Mouse (Mus musculus): ENCODE results near the gene Dlg2.

The Dlg2 gene

DNA sequence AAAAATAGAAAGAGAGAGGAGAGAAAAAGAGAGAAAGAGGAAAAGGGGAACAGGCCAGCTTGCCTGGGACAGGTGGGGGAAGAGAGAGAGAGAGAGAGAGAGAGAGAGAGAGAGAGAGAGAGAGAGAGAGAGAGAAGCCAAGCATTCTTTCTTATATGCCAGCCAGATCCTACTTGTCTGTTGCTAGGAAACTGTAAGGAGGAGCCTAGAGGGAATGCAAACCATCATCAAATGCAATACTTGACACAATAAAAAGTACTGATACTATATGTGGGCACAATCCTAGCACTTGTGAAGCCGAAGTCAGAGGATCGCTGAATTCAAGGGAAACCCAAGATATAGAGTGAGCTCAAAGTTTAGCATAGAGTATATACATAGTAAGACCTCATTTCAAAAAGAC is 711.7 kb downstream of the Dlg2 start:
- in situ Hi-C loops (cut with MboI; ENCODE audit: low pct_unique_long_range_greater_than_20kb in 1 of 2, low sequenced_read_pairs in 2 of 2, unreplicated experiment in 1 of 2) = no loop called here

DNA sequence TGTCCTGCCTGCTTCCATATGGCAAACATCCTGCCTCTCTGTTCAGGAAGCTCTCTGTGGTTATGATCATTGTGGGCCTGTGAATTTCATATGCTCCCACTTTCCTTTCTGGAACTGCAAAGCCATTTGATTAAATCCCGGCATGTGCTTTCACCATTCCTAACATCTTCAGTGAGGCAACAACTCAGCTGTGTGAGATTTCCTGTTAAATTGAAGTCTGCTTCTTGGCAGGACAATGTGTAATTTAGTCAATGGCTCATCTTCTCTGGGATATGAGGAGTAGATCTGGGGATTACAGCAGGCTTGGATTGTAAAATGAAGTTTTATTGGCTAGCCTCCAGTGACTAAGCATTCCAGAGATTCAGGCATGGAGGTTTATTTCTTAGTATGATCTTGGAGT is 722.9 kb downstream of the Dlg2 start:
- in situ Hi-C loops (cut with MboI; ENCODE audit: low pct_unique_long_range_greater_than_20kb in 1 of 2, low sequenced_read_pairs in 2 of 2, unreplicated experiment in 1 of 2) = no loop called here

DNA sequence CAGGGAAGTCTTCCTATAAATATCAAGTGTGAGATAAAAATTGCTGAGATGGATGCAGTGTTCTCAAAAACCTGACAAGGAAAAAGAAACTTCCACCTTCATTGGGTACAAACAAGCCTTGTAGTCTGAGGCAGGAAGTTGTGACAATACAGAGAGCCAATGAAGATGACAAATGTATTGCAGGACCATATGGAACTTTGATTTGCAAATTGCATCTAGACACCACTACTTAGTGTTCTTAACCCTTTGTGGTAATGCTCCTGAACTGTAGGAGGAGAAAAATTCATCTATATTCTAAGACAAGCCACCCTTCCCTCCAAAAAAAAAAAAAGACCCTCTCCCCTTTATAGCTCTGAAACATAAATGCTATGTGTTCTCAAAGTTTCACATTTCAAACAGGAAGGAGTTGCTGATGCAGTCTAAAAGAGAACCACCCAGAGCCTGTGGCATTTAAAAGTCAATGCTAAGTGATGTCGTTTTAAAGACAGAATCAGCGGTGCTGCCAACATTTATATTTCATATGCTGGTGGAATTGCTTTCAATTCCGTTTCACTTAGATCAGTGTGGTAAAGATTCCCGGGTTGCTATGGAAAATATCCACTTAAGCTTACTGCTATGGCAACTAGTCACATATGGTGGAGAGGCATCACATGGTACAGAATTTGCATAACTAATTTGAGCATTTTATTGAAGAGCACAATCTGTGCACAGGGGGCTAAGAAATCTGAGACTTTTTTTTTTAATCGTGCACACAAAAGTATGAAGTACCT is 731.8 kb downstream of the Dlg2 start:
- in situ Hi-C loops (cut with MboI; ENCODE audit: low pct_unique_long_range_greater_than_20kb in 1 of 2, low sequenced_read_pairs in 2 of 2, unreplicated experiment in 1 of 2) = no loop called here

DNA sequence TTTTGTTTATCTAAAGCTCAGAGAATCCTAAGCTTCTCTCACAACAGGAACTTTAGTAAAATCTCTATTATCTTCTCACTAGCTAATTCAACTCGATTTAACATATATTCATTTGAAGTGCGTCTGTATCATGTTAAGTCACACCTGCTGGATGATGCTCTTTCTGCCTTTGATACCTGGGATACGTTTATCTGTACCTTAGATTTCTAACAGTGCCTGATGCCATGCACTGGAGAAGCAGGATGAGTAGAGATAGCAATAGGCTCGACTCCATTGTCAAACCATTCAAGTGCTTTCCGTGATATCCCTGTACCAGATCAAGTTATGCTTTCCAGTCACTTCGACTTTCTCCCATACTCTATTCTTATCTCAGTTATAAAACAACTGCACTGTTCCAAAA is 732.5 kb downstream of the Dlg2 start:
- in situ Hi-C loops (cut with MboI; ENCODE audit: low pct_unique_long_range_greater_than_20kb in 1 of 2, low sequenced_read_pairs in 2 of 2, unreplicated experiment in 1 of 2) = no loop called here

DNA sequence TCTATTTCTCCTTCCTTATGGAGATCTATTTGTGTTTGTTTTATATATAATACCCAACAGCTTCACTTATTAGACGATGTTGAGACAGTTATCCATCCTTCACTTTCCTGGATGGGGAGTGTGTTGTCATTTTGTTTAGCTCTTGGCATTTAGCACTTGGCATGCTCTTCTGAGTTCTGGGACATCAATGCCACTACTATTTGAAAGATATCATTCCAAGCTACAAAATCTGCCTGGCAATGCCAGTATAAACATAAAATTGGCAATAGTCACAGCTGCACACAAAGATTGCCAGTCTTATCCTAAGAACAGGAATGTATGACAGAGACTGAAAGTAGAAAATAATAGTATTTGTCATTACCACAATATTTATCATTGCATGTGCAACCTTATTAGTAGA is 735.8 kb downstream of the Dlg2 start:
- in situ Hi-C loops (cut with MboI; ENCODE audit: low pct_unique_long_range_greater_than_20kb in 1 of 2, low sequenced_read_pairs in 2 of 2, unreplicated experiment in 1 of 2) = no loop called here

DNA sequence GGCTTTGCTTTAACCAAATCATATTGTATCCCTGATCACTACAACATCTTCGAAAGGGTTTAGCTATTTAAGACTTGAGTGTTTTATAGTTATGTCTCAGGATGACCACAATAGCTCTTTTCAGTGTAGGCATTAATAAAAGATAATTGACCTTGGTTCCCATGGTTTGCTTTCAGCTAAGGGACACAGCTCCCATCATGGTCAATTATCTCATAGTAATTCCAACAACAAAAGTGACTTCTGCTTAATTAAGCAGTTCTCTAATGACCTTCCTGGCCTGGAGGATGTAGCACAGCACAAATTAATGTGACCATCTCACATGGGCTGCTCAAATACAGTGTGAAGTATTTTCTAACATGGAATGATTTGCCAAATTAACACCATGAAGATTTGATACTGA is 738.4 kb downstream of the Dlg2 start:
- in situ Hi-C loops (cut with MboI; ENCODE audit: low pct_unique_long_range_greater_than_20kb in 1 of 2, low sequenced_read_pairs in 2 of 2, unreplicated experiment in 1 of 2) = no loop called here

DNA sequence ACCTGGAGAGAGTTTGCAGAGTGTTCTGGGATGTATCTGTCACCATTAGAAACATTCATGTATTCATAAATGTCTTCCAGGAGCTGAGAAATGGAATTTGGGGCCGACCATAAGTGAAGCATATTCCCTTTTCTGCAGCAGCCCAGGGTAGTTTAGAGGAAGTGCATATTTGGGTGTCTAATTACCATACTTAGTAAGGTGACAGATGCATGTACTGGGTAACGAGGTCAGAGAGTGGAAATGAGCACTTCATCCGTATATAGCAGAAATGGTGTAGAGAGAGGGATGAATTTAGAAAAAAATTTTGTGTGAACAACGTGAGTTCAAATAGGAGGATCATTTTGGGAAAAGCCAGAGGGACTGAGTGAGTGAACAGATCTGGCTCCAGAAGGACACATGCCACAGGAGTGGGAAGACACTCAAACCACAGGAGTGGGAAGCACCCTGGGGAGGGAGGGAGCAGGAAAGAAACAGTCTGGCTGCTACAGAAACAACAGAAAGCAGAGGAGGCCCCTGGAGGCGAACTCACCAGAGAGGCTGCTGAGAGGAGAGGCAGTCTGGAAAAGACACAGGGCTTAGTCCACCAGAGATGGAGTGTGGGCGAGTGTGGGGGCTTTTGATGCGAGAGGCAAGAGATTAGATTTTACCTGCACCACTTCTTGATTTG is 742.0 kb downstream of the Dlg2 start:
- in situ Hi-C loops (cut with MboI; ENCODE audit: low pct_unique_long_range_greater_than_20kb in 1 of 2, low sequenced_read_pairs in 2 of 2, unreplicated experiment in 1 of 2) = no loop called here

DNA sequence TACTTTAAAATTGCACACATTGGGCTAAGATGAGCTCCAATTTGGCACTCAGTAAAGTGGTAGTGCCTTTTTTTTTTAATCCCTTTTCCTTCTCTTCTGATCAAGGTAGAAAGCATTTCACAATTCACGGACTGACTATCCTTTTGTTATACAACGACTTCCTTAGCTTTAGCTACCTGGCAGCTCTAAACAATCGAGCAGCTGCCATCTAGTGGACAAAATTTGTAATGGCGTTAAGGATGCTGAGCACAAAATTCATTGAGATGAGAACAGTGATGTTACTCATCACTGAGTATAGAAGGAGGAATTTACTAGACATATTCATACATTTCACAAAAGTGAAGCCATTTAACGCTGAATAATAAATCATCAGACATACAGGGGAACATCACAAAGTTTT is 750.0 kb downstream of the Dlg2 start:
- in situ Hi-C loops (cut with MboI; ENCODE audit: low pct_unique_long_range_greater_than_20kb in 1 of 2, low sequenced_read_pairs in 2 of 2, unreplicated experiment in 1 of 2) = no loop called here

DNA sequence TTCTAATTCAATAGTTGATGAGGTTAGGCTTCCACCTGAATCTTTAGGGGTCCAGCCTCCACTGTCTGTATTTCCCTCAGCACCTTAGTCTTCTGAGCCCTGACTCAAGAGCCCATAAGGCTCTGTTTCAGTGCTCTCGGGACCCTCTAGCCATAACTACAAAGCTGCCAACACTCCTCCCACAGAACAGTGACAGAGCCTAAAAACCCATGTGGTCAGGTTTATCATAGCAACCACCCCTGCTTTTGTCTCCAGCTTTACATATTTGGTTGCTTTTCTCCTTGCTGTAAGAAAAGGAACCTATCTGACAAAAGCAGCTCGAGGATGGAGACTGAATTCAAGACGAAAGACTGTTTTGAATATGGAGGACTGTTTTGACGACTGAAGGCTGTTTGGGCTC is 765.2 kb downstream of the Dlg2 start:
- in situ Hi-C loops (cut with MboI; ENCODE audit: low pct_unique_long_range_greater_than_20kb in 1 of 2, low sequenced_read_pairs in 2 of 2, unreplicated experiment in 1 of 2) = no loop called here

DNA sequence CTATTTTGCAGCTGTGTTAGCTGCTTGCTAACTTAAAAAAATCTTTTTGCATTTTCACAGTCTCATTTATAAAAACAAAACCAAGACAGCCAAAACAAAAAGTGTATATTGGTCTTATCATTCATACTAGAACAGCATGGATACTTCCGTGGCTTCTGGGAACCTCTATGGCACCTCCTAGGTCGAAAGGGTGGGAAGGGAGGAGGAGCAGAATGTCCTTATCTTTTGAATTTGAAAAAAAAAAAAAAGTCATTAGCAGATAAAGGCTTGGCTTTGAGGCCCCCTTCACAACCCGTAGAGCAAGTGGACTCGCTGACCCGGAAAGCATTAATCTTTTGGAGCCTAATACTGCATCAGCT is 785.2 kb downstream of the Dlg2 start:
- in situ Hi-C loops (cut with MboI; ENCODE audit: low pct_unique_long_range_greater_than_20kb in 1 of 2, low sequenced_read_pairs in 2 of 2, unreplicated experiment in 1 of 2) = no loop called here

DNA sequence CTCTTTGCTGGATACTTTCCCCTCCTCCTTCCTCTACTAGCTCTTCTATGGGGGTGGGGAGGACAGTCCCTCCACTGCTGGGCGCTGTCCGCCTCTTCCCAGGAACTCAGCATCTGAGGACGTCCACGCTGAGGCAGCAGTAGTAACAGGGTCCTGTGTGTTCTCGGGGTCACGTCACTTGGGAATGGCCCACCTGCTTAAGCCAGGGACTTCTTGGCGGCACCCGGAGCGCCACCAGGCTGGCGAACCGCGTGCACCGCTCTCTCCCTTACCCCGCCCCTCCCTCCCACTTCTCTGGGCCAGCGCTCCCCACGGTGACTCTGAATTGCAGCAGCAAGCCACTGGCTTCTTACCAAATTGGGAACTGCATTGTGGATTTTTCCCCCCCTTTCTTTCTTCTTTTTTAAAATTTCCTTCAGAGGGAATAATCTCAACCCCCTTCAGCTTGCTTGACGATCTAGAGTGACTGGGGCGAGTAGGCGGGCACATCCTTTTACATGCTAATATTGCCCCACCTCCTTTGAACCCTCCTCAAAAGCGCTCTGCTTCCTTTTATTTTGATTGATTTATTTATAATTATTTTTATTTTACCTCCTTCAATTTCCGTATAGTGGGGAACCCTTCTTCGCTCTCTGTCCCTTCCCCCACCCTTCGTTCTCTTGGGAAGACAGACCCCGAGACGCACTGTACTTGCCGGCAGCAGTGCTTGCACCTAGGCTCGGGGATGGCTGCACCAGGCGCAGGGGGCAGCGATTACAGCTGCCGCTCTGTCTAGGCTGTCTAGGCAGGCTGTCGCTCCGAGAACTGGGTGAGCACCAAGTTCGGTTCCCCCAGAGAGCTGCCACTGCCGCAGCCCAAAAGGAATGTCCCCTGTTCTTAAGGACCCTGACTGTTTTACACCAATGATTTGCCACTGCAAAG is 785.8 kb downstream of the Dlg2 start:
- in situ Hi-C loops (cut with MboI; ENCODE audit: low pct_unique_long_range_greater_than_20kb in 1 of 2, low sequenced_read_pairs in 2 of 2, unreplicated experiment in 1 of 2) = no loop called here

DNA sequence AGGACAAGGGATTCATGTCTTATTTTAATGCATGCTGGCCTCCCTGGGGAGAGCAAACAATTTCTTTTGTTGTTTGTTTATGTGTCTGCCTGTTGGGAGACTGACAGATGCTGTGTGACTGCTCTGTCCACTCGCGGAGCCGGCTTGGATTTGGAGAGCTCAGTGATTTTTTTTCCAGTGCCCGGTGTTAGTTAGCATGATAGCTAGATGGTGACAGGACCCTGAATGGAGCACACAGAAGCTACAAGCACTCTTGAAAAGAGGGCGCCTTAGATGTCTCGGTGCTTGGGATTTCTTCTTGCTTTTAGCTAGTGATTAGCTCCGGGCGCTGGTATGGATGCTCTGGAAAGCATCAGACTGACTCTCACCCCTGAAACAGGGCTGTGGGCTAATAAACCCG is 786.5 kb downstream of the Dlg2 start:
- in situ Hi-C loops (cut with MboI; ENCODE audit: low pct_unique_long_range_greater_than_20kb in 1 of 2, low sequenced_read_pairs in 2 of 2, unreplicated experiment in 1 of 2) = no loop called here

DNA sequence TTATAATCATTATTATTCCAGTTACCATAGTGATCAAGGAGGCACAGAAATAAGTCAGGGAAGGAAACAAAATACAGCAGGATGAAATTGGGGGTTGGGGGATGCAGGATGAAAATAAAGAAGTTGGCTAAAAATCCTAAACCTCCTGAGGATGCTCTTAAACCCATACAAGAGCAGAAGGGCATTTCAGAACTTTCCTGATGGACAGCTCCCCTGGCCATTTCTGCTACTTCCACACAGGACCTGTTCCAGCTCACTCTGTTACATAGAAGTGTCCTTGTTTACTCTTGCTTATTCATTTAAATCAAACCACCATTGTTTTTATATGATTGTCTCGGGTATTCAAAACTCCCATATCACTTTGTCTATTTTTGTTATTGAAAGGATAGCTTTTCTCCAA is 791.3 kb downstream of the Dlg2 start:
- in situ Hi-C loops (cut with MboI; ENCODE audit: low pct_unique_long_range_greater_than_20kb in 1 of 2, low sequenced_read_pairs in 2 of 2, unreplicated experiment in 1 of 2) = no loop called here

DNA sequence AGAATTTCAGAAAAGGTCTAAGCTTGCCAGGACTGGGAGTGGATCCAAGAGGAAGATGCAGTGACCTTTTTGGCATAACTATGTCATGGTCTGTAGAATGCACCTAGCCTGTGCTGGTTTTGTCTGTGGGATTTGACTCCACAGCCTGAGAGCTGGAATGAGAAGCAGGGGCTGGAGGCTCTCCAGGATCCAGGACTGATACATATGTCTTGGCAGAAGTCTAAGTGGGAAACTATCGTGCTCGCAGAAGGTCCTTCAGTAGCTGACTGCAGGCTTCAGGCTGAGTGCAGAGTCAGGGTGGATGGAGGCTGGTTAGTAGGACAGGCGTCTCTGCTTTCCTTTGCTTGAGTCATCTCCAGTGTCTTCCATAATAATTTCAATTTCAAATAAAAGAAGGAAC is 807.7 kb downstream of the Dlg2 start:
- in situ Hi-C loops (cut with MboI; ENCODE audit: low pct_unique_long_range_greater_than_20kb in 1 of 2, low sequenced_read_pairs in 2 of 2, unreplicated experiment in 1 of 2) = no loop called here

DNA sequence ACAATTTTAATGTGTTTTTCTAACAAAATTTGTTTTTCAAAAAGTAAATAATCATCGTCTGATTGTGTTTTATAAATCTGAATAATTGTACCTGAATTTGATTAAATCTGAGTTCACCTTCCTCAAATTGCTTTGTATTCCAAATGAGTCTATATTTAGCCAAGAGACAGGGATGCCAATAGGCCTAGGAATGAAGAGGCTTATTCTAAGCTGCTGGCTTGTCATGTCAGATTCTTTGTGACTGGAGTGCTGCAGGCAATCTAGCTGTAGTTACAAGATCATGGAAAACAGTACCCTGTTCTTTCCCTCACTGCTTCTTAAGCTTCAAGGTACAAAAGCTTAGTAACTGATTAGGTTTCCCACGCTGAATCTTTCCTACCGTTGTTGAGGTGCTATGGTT is 811.9 kb downstream of the Dlg2 start:
- in situ Hi-C loops (cut with MboI; ENCODE audit: low pct_unique_long_range_greater_than_20kb in 1 of 2, low sequenced_read_pairs in 2 of 2, unreplicated experiment in 1 of 2) = no loop called here

DNA sequence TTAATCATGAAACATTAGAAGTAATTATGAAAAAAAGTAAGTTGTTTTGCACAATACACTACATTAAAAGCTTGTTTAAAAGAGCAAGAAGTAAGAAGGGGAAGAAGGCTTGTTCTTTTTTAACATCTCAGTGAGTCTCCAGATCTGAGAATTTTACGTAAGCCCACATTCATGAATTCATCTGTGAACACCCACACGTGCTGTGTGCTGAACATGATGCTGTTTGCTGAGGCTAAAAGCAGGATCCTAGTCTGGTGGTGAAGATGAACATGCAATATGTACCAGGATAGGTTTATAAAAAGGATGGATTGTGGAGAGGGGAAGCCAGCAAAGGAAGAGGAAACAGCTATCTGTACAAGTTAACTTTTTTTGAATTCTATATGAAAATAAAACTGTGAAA is 819.7 kb downstream of the Dlg2 start:
- in situ Hi-C loops (cut with MboI; ENCODE audit: low pct_unique_long_range_greater_than_20kb in 1 of 2, low sequenced_read_pairs in 2 of 2, unreplicated experiment in 1 of 2) = no loop called here

DNA sequence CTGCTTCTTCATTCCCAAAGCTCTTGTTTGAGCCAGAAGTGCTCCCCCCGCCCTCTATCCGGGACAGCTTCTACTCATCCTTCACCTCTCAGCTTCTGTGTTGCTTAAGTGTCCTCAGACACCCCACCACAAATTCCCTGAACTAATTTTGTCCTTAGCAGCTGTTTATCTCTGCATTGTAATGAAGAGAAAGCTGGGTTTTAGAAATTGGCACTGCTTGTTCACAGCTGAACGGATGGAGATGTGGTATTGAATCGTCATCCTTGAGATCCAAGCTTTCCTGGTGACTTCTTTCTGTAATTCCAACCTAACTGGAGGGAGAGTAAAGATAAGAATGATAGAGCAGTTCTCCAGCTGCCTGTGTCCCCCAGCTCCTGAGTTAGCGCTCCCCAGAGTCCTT is 834.7 kb downstream of the Dlg2 start:
- in situ Hi-C loops (cut with MboI; ENCODE audit: low pct_unique_long_range_greater_than_20kb in 1 of 2, low sequenced_read_pairs in 2 of 2, unreplicated experiment in 1 of 2) = no loop called here

DNA sequence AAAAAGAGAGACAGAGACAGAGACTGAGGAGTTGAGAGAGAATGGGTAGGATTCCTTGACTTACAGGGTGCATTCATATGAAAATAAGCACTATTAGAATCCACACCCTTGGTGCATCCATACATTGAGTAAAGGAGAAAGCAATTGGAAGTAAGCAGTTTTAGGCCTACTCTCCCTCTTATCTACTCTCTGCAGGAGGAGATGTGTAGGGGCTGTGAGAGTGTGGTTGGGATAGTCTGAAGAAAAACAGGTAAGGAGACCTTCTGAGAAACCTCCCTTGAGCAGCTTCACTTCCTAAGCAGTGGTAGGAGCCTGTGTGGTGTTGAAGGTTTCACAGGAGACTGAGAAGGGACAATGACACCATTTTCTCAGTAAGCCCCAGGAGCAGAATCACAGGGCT is 868.6 kb downstream of the Dlg2 start:
- in situ Hi-C loops (cut with MboI; ENCODE audit: low pct_unique_long_range_greater_than_20kb in 1 of 2, low sequenced_read_pairs in 2 of 2, unreplicated experiment in 1 of 2) = no loop called here

DNA sequence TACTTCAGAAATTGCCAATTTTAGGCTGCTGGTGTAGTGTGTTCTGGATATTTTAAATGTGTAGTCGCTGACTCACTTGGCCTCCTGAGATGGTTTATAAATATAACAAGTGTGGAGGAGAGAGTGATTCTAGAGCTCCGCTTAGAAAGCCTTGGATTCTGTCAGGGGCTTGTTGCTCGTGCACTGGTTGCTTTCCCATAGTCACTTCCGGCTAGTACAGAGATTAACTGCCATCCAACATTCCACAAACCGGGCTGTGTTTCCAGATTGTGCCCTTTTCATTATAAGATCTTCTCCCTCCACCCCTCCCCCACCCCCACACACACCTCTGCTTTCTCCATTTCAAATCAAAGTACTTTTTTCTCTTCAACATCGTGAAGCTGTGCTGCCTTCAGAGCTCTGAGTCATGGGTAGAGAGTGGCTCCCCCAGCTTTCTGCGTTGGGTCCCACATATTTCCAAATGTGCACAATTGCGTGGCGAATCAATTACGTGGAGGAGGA is 893.4 kb downstream of the Dlg2 start:
- in situ Hi-C loops (cut with MboI; ENCODE audit: low pct_unique_long_range_greater_than_20kb in 1 of 2, low sequenced_read_pairs in 2 of 2, unreplicated experiment in 1 of 2) = no loop called here

Data from mouse embryonic stem cell (cell line).